Mouse (Mus musculus) CH12.LX (cell line): Measurements from ENCODE around the gene Asxl1. TPM values are rescaled to one million over a fixed set of nuclear protein-coding genes. Genes with fewer than 3 reads are reported as not detected.

Experiments used
- DNase-seq: peaks from one replicate; pipeline ENCODE4 v3.0.0-alpha.2; 2013; ENCODE audit errors: extremely low read depth
- H3K27ac ChIP-seq: 2 replicates; pipeline ENCODE4 v1.5.1; 2012; ENCODE audit warnings: low read depth, mild to moderate bottlenecking, control low read depth, moderate library complexity; ENCODE audit not compliant: insufficient read depth
- H3K27me3 ChIP-seq: replicated peaks from 2 replicates; pipeline ENCODE3; 2012; ENCODE audit warnings: inconsistent platforms
- H3K36me3 ChIP-seq, 2 experiments: replicated peaks in 1 of 2; 2 replicates each; pipeline versions ENCODE3 to v1.6.1; 2012; ENCODE audit warnings: inconsistent platforms in 1 of 2, low read length in 1 of 2, mild to moderate bottlenecking in 1 of 2, mixed read lengths in 1 of 2, moderate library complexity in 1 of 2; ENCODE audit not compliant: control insufficient read depth in 1 of 2, insufficient read depth in 1 of 2
- H3K4me1 ChIP-seq, 2 experiments: 2 replicates each; pipeline ENCODE4 v1.6.1; 2012; ENCODE audit warnings: inconsistent platforms in 1 of 2, moderate library complexity in 1 of 2; ENCODE audit not compliant: insufficient read depth in 2 of 2, control insufficient read depth in 1 of 2
- H3K4me2 ChIP-seq: 2 replicates; pipeline ENCODE4 v1.6.1; 2012; ENCODE audit warnings: low read depth, mild to moderate bottlenecking, control low read depth; ENCODE audit not compliant: poor library complexity, insufficient read depth, severe bottlenecking
- H3K4me3 ChIP-seq, 3 experiments: fragments of 150-350 bp in 1 of 3; sonication (generic) in 1 of 3; replicated peaks in 1 of 3; 2 replicates each; pipeline versions ENCODE3 to v1.5.1; 2011 to 2012; ENCODE audit warnings: low read depth in 2 of 3, low read length in 2 of 3, mild to moderate bottlenecking in 2 of 3, moderate library complexity in 2 of 3, control low read depth in 1 of 3, improper control_type of control experiment in 1 of 3, inconsistent platforms in 1 of 3, mixed read lengths in 1 of 3; ENCODE audit not compliant: poor library complexity in 1 of 3
- H3K79me2 ChIP-seq: replicated peaks from 2 replicates; pipeline ENCODE4 v1.6.1; 2012; ENCODE audit warnings: mild to moderate bottlenecking, moderate library complexity; ENCODE audit not compliant: control insufficient read depth, poor library complexity, insufficient read depth, severe bottlenecking; ENCODE audit errors: extremely low read depth
- H3K9ac ChIP-seq: 2 replicates; pipeline ENCODE4 v1.6.1; 2012; ENCODE audit warnings: low read depth, mild to moderate bottlenecking, control low read depth, moderate library complexity; ENCODE audit not compliant: insufficient read depth
- H3K9me3 ChIP-seq: replicated peaks from 2 replicates; pipeline ENCODE3; 2012; ENCODE audit warnings: low read length, inconsistent platforms, mixed read lengths
- BHLHE40 ChIP-seq: IDR thresholded peaks from 2 replicates; pipeline ENCODE4 v1.6.1; 2011; ENCODE audit warnings: mild to moderate bottlenecking, low read depth, low read length, improper control_type of control experiment
- CHD1 ChIP-seq: IDR thresholded peaks from 2 replicates; pipeline ENCODE4 v1.6.1; 2012; ENCODE audit warnings: low read depth, low read length, improper control_type of control experiment, inconsistent platforms
- CHD2 ChIP-seq: IDR thresholded peaks from 2 replicates; pipeline ENCODE4 v1.6.1; 2011; ENCODE audit warnings: low read length, improper control_type of control experiment
- CTCF ChIP-seq, 2 experiments: IDR thresholded peaks in 1 of 2; conservative IDR thresholded peaks in 1 of 2; 2 replicates each; pipeline ENCODE4 v1.5.1; 2011 to 2012; ENCODE audit warnings: low read depth in 2 of 2, low read length in 2 of 2, improper control_type of control experiment in 1 of 2, inconsistent platforms in 1 of 2, mild to moderate bottlenecking in 1 of 2, moderate library complexity in 1 of 2
- E2F4 ChIP-seq: IDR thresholded peaks from 2 replicates; pipeline ENCODE4 v1.6.1; 2011; ENCODE audit warnings: low read depth, low read length, improper control_type of control experiment; ENCODE audit not compliant: insufficient replicate concordance
- ELF1 ChIP-seq: IDR thresholded peaks from 2 replicates; pipeline ENCODE4 v1.6.1; 2014; ENCODE audit warnings: low read depth, mild to moderate bottlenecking, inconsistent platforms, low read length, improper control_type of control experiment
- EP300 ChIP-seq: IDR thresholded peaks from 2 replicates; pipeline ENCODE4 v1.6.1; 2011; ENCODE audit warnings: low read length, improper control_type of control experiment
- HCFC1 ChIP-seq: IDR thresholded peaks from 2 replicates; pipeline ENCODE4 v1.6.1; 2012; ENCODE audit warnings: low read depth, mild to moderate bottlenecking, inconsistent platforms, low read length, improper control_type of control experiment
- IRF4 ChIP-seq: IDR thresholded peaks from 2 replicates; pipeline ENCODE4 v1.6.1; 2014; ENCODE audit warnings: low read depth, mild to moderate bottlenecking, inconsistent platforms, low read length, improper control_type of control experiment
- JUN ChIP-seq: IDR thresholded peaks from 2 replicates; pipeline ENCODE4 v1.6.1; 2011; ENCODE audit warnings: low read depth, mild to moderate bottlenecking, low read length, improper control_type of control experiment, moderate library complexity; ENCODE audit not compliant: insufficient read depth
- KAT2A ChIP-seq: IDR thresholded peaks from 2 replicates; pipeline ENCODE4 v1.6.1; 2012; ENCODE audit warnings: low read length, improper control_type of control experiment, inconsistent platforms; ENCODE audit not compliant: insufficient replicate concordance
- MAFK ChIP-seq: IDR thresholded peaks from 2 replicates; pipeline ENCODE4 v1.6.1; 2011; ENCODE audit warnings: low read length, improper control_type of control experiment; ENCODE audit not compliant: insufficient replicate concordance
- MAX ChIP-seq: IDR thresholded peaks from 2 replicates; pipeline ENCODE4 v1.6.1; 2011; ENCODE audit warnings: low read length, improper control_type of control experiment
- MAZ ChIP-seq: IDR thresholded peaks from 2 replicates; pipeline ENCODE4 v1.6.1; 2012; ENCODE audit warnings: low read depth, mild to moderate bottlenecking, inconsistent platforms, low read length, improper control_type of control experiment, moderate library complexity
- MEF2A ChIP-seq: IDR thresholded peaks from 2 replicates; pipeline ENCODE4 v1.6.1; 2014; ENCODE audit warnings: low read depth, mild to moderate bottlenecking, inconsistent platforms, low read length, improper control_type of control experiment, borderline replicate concordance
- MXI1 ChIP-seq: IDR thresholded peaks from 2 replicates; pipeline ENCODE4 v1.6.1; 2011; ENCODE audit warnings: mild to moderate bottlenecking, low read depth, low read length, improper control_type of control experiment
- MYC ChIP-seq: IDR thresholded peaks from 2 replicates; pipeline ENCODE4 v1.6.1; 2011; ENCODE audit warnings: low read depth, mild to moderate bottlenecking, improper control_type of control experiment, low read length
- NELFE ChIP-seq: IDR thresholded peaks from 2 replicates; pipeline ENCODE4 v1.6.1; 2011; ENCODE audit warnings: low read depth, low read length, improper control_type of control experiment
- POLR2AphosphoS2 ChIP-seq: IDR thresholded peaks from 2 replicates; pipeline ENCODE4 v1.6.1; 2011; ENCODE audit warnings: low read depth, low read length, improper control_type of control experiment
- SIN3A ChIP-seq: IDR thresholded peaks from 2 replicates; pipeline ENCODE4 v1.6.1; 2012; ENCODE audit warnings: low read length, improper control_type of control experiment, inconsistent platforms
- SMC3 ChIP-seq: IDR thresholded peaks from 2 replicates; pipeline ENCODE4 v1.6.1; 2011; ENCODE audit warnings: low read depth, low read length, improper control_type of control experiment
- TCF12 ChIP-seq: IDR thresholded peaks from 2 replicates; pipeline ENCODE4 v1.6.1; 2014; ENCODE audit warnings: low read depth, mild to moderate bottlenecking, inconsistent platforms, low read length, improper control_type of control experiment
- ZKSCAN1 ChIP-seq: IDR thresholded peaks from 2 replicates; pipeline ENCODE4 v1.6.1; 2012; ENCODE audit warnings: low read depth, inconsistent platforms, low read length, improper control_type of control experiment, borderline replicate concordance
- ZMIZ1 ChIP-seq: IDR thresholded peaks from 2 replicates; pipeline ENCODE4 v1.6.1; 2012; ENCODE audit warnings: low read depth, mild to moderate bottlenecking, inconsistent platforms, low read length, improper control_type of control experiment
- ZNF384 ChIP-seq: IDR thresholded peaks from 2 replicates; pipeline ENCODE4 v1.6.1; 2012; ENCODE audit warnings: low read depth, low read length, improper control_type of control experiment, inconsistent platforms
- dilution Hi-C: fragments of 300-500 bp; cut with MboI; formaldehyde crosslinking; loops from 2 replicates; pipeline ENCODE4 v1.14.3; 2020; ENCODE audit warnings: low sequenced_read_pairs; ENCODE audit not compliant: extremely low pct_unique_long_range_greater_than_20kb, extremely low pct_ligation_motif_present
- in situ Hi-C: fragments of 300-500 bp; cut with MboI; formaldehyde crosslinking; loops from 3 replicates; pipeline ENCODE4 v1.14.3; 2019; ENCODE audit warnings: low sequenced_read_pairs, low pct_ligation_motif_present, low pct_unique_long_range_greater_than_20kb, mixed read lengths
- polyA plus RNA-seq: library from polyadenylated mRNA; unstranded; fragments of >175 nt; gene quantifications from 2 replicates; pipeline ENCODE4 v1.2.1, GENCODE M21; 2012; ENCODE audit warnings: low read depth; ENCODE audit not compliant: insufficient read length
- total RNA-seq, 2 experiments: library from RNA; depleted of rRNA; stranded (reverse); fragments of 300-350 nt in 1 of 2; fragments of >200 nt in 1 of 2; gene quantifications; 2 replicates each; pipeline ENCODE4 v1.2.3; 2012 to 2014

The Asxl1 gene
- total and polyA plus RNA-seq, 3 experiments, result 12.7 to 31.1 (median 18.0) TPM

- TF ChIP-seq ZMIZ1 (no peak), JUN (no peak), E2F4 (no peak), HCFC1 (no peak), CHD2 (peak; percentile 20; the same call in 1 of the 2 replicates), EP300 (no peak)
These were observed 873 bp downstream of the Asxl1 start (continued) for GRCm38 (mm10) chr2:153346221-153347182.

GRCm38 (mm10) chr2:153347183-153347781 lies 1.7 kb downstream of the Asxl1 start:
- peaks cover 3 to 6% of the 10 kb centered on the region in 2 experiments for H3K36me3 ChIP-seq
- H3K27ac ChIP-seq, result peak overlapping the region; percentile 87; the same call in 1 of the 2 replicates
- peaks cover 4 to 38% of the 10 kb centered on the region in 2 experiments; a peak in 3 of 4 replicates for H3K4me1 ChIP-seq
- peak overlapping the region; percentile 99 for H3K4me2 ChIP-seq
- no peaks in the 10 kb centered on the region for H3K27me3 ChIP-seq
- H3K4me3 ChIP-seq, result peak overlapping the region; percentile 82 to 94 (median 94)
- in situ Hi-C loops (no loop called here), dilution Hi-C loops (no loop called here)
- H3K79me2 ChIP-seq, result peaks cover 60% of the 10 kb centered on the region
- no peak for DNase-seq
- no peaks in the 10 kb centered on the region for H3K9me3 ChIP-seq
- H3K9ac ChIP-seq, result peak overlapping the region; percentile 98
- TF ChIP-seq JUN, result no peak
- 0 out of 2 replicates have a peak, but pooled peaks have one; percentile 38 for TF ChIP-seq MYC
- peak; percentile 95 for TF ChIP-seq CHD1
- TF ChIP-seq KAT2A, result 0 out of 2 replicates have a peak, but pooled peaks have one; percentile 38
- no peak for TF ChIP-seq POLR2AphosphoS2
- peak; percentile 60; the same call in 1 of the 2 replicates for TF ChIP-seq MAX
- TF ChIP-seq CTCF (conservative IDR thresholded peaks at IDR 0.05 in 1 of 2, IDR thresholded peaks at IDR 0.05 in 1 of 2; ENCODE audit: low read depth in 2 of 2, low read length in 2 of 2), result no peak
- peak; percentile 56 for TF ChIP-seq SIN3A
- 0 out of 2 replicates have a peak, but pooled peaks have one; percentile 25 for TF ChIP-seq TCF12
- 0 out of 2 replicates have a peak, but pooled peaks have one; percentile 45 for TF ChIP-seq MAZ
- TF ChIP-seq MEF2A, result no peak
- TF ChIP-seq NELFE, result no peak
- TF ChIP-seq MAFK, result no peak
- no peak for TF ChIP-seq ZKSCAN1
- no peak for TF ChIP-seq ELF1
- TF ChIP-seq HCFC1, result peak; percentile 37
- TF ChIP-seq EP300, result peak; percentile 24; the same call in 1 of the 2 replicates
- no peak for TF ChIP-seq BHLHE40
- TF ChIP-seq ZNF384, result peak; percentile 36; the same call in 1 of the 2 replicates
- TF ChIP-seq MXI1, result peak; percentile 79
- no peak for TF ChIP-seq SMC3
- TF ChIP-seq CHD2, result peak; percentile 45; the same call in 1 of the 2 replicates
- 0 out of 2 replicates have a peak, but pooled peaks have one; percentile 3 for TF ChIP-seq IRF4
